Mouse (Mus musculus): ENCODE data around the gene Grin2a. TPM values are rescaled to one million over a fixed set of nuclear protein-coding genes. Genes with fewer than 3 reads are reported as not detected.

The Grin2a gene
- polyA plus RNA-seq, 1 experiment from 2014 or later = 0.35 TPM

DNA sequence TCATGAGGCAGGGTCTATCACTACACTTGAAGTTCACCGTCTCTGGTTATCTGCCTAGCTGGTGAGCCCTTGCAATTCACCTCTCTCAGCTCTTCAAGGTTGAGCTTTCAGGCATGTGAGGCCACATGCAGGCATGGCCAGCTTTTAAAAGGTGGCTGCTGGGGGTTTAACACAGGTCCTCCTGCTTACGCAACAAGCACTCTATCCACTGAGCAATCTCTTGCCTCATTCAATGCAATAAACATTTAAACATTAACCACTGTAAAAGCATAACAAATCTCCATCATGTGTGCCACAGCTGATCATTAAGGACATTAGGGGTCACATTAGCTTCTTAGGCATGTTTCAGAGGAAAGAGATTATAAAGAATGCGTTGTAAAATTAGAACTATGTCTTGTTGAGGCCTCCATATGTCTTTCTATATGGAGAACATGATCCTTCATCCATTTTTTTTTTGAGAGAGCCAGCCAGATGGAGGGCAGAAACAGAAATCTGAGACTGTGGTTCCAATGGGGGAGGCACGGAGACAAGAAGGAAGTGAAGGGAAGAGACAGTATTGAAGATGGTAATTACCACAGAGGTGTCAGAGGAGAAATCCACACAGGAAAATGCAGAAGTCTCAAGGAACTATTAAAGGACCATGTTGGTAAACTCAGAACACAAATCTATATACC is 170.8 kb downstream of the Grin2a start:
- H3K27ac ChIP-seq (replicated peaks in 1 of 2; ENCODE audit: control insufficient read depth in 1 of 2, insufficient read depth in 1 of 2, low read depth in 2 of 2, low read length in 2 of 2) = no peak overlapping the region
- no peak overlapping the region for H3K4me2 ChIP-seq (ENCODE audit: low read length)
- H3K4me1 ChIP-seq (ENCODE audit: control insufficient read depth in 2 of 2, insufficient read depth in 2 of 2, low read length in 2 of 2) = no peaks in the 10 kb centered on the region
- H3K9ac ChIP-seq (ENCODE audit: low read length) = no peak overlapping the region
- WGBS = 70% methylated on average over 4 of the region's 4 CpGs
- no peak for ATAC-seq (ENCODE audit: insufficient number of reproducible peaks, insufficient read depth, low FRiP score, low read depth)
- H3K36me3 ChIP-seq (ENCODE audit: control insufficient read depth, insufficient read depth, low read length) = no peaks in the 10 kb centered on the region
- no peak overlapping the region for H3K4me3 ChIP-seq (ENCODE audit: control insufficient read depth in 1 of 2, insufficient read depth in 1 of 2, low read depth in 1 of 2, low read length in 2 of 2)
- no peaks in the 10 kb centered on the region for H3K27me3 ChIP-seq (ENCODE audit: control insufficient read depth, insufficient read depth, low read length)
- H3K9me3 ChIP-seq (ENCODE audit: control insufficient read depth, low read length) = no peaks in the 10 kb centered on the region

DNA sequence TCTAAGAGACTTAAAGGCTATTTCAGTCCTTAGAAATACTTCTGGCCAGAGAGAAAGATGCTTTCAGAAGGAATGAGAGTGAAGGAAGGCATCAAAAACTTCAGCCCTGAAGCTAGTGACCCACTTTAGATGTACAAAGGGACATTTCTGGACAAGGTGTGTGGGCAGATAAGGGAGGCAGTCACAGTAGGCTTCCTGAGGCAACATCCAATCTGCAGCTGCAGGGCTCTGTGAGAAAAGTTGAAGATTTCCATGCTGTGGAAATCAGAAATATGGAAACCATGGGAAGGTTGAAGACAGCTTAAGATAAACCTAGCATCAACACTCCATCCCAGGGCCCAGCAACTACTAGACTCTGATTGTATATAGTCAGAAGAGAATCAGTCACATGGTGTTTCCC is 171.7 kb downstream of the Grin2a start:
- H3K9me3 ChIP-seq (ENCODE audit: control insufficient read depth, low read length) = no peaks in the 10 kb centered on the region
- no peaks in the 10 kb centered on the region for H3K36me3 ChIP-seq (ENCODE audit: control insufficient read depth, insufficient read depth, low read length)
- no peak overlapping the region for H3K9ac ChIP-seq (ENCODE audit: low read length)
- H3K4me2 ChIP-seq (ENCODE audit: low read length) = no peak overlapping the region
- H3K4me3 ChIP-seq (ENCODE audit: control insufficient read depth in 1 of 2, insufficient read depth in 1 of 2, low read depth in 1 of 2, low read length in 2 of 2) = no peak overlapping the region
- no peaks in the 10 kb centered on the region for H3K27me3 ChIP-seq (ENCODE audit: control insufficient read depth, insufficient read depth, low read length)
- no peak for ATAC-seq (ENCODE audit: insufficient number of reproducible peaks, insufficient read depth, low FRiP score, low read depth)
- H3K27ac ChIP-seq (replicated peaks in 1 of 2; ENCODE audit: control insufficient read depth in 1 of 2, insufficient read depth in 1 of 2, low read depth in 2 of 2, low read length in 2 of 2) = no peak overlapping the region
- H3K4me1 ChIP-seq (ENCODE audit: control insufficient read depth in 2 of 2, insufficient read depth in 2 of 2, low read length in 2 of 2) = no peaks in the 10 kb centered on the region

DNA sequence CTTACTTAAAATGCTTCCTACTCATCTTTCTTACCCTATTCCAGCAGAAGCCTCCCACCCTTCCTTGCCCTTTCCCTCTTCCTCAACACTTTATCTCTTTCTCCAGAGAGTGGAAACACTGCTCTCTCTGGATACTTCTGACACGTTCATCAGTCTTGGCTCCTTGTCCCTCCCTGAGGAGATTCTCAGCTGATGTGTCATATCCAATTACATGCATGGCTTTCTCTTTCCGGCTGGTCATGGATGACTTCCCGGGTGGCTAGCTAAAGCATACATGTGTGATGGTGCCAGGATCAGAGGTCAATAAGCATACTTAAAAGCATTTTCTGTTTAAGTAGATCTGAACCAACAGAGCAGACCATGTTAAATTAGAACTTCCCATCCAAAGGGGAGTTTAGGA is 175.9 kb downstream of the Grin2a start:
- H3K4me2 ChIP-seq (ENCODE audit: low read length) = no peak overlapping the region
- H3K27ac ChIP-seq (replicated peaks in 1 of 2; ENCODE audit: control insufficient read depth in 1 of 2, insufficient read depth in 1 of 2, low read depth in 2 of 2, low read length in 2 of 2) = no peak overlapping the region
- H3K9me3 ChIP-seq (ENCODE audit: control insufficient read depth, low read length) = no peaks in the 10 kb centered on the region
- no peaks in the 10 kb centered on the region for H3K36me3 ChIP-seq (ENCODE audit: control insufficient read depth, insufficient read depth, low read length)
- ATAC-seq (ENCODE audit: insufficient number of reproducible peaks, insufficient read depth, low FRiP score, low read depth) = no peak
- H3K4me1 ChIP-seq (ENCODE audit: control insufficient read depth in 2 of 2, insufficient read depth in 2 of 2, low read length in 2 of 2) = no peaks in the 10 kb centered on the region
- no peak overlapping the region for H3K9ac ChIP-seq (ENCODE audit: low read length)
- H3K4me3 ChIP-seq (ENCODE audit: control insufficient read depth in 1 of 2, insufficient read depth in 1 of 2, low read depth in 1 of 2, low read length in 2 of 2) = no peak overlapping the region
- H3K27me3 ChIP-seq (ENCODE audit: control insufficient read depth, insufficient read depth, low read length) = no peaks in the 10 kb centered on the region
- 60% methylated on average over 3 of the region's 3 CpGs for WGBS

DNA sequence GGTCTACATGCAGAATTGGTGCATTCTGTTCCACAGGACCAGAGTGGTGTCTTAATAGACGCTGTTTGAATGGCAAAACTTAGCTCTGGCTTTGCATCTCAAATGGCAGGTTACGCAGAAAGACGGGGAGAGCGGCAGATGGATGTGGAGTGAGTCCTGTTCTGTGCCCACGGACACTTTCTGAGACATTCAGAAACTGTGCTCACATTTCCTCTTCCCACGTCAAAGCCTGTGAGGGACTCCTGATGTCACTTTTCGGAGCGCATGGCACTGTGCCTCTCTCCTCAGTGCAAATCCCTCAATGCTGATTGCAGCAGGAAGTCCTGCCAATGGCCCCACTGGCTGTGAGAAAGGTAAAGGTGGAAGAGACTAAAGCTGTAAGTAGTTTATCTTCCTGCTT is 194.0 kb downstream of the Grin2a start:
- Histone ChIP-seq H3K4me1 (ENCODE audit: control insufficient read depth in 2 of 2, insufficient read depth in 2 of 2, low read length in 2 of 2) (no peaks in the 10 kb centered on the region), H3K4me3 (ENCODE audit: control insufficient read depth in 1 of 2, insufficient read depth in 1 of 2, low read depth in 1 of 2, low read length in 2 of 2) (no peak overlapping the region), H3K27ac (replicated peaks in 1 of 2; ENCODE audit: control insufficient read depth in 1 of 2, insufficient read depth in 1 of 2, low read depth in 2 of 2, low read length in 2 of 2) (no peak overlapping the region), H3K9ac (ENCODE audit: low read length) (no peak overlapping the region), H3K9me3 (ENCODE audit: control insufficient read depth, low read length) (no peaks in the 10 kb centered on the region), H3K36me3 (ENCODE audit: control insufficient read depth, insufficient read depth, low read length) (no peaks in the 10 kb centered on the region), H3K4me2 (ENCODE audit: low read length) (no peak overlapping the region), H3K27me3 (ENCODE audit: control insufficient read depth, insufficient read depth, low read length) (no peaks in the 10 kb centered on the region)
- WGBS = 68% methylated on average over 8 of the region's 8 CpGs
- no peak for ATAC-seq (ENCODE audit: insufficient number of reproducible peaks, insufficient read depth, low FRiP score, low read depth)

DNA sequence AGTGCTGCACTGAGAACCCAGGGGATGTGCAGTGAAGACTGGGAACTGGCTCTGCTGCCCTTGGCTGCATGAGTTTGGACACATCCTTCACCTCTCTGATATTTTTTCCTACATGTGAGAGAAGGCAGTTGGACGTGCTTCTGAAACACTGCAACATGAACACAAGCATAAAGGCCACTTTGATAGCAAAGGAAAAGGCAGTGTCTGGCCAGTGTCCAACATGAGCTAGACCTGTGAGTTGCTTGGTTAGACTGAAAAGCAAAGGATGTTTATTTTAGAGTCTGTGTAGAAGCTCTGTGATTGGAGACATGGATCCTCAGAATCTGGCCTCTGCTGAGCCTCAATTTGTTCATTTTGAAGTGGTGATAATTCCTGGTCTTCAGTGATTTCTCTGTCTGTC is 195.1 kb downstream of the Grin2a start:
- Histone ChIP-seq H3K4me2 (ENCODE audit: low read length) (no peak overlapping the region), H3K4me3 (ENCODE audit: control insufficient read depth in 1 of 2, insufficient read depth in 1 of 2, low read depth in 1 of 2, low read length in 2 of 2) (no peak overlapping the region), H3K36me3 (ENCODE audit: control insufficient read depth, insufficient read depth, low read length) (no peaks in the 10 kb centered on the region), H3K4me1 (ENCODE audit: control insufficient read depth in 2 of 2, insufficient read depth in 2 of 2, low read length in 2 of 2) (no peaks in the 10 kb centered on the region), H3K27ac (replicated peaks in 1 of 2; ENCODE audit: control insufficient read depth in 1 of 2, insufficient read depth in 1 of 2, low read depth in 2 of 2, low read length in 2 of 2) (no peak overlapping the region), H3K9me3 (ENCODE audit: control insufficient read depth, low read length) (no peaks in the 10 kb centered on the region), H3K9ac (ENCODE audit: low read length) (no peak overlapping the region), H3K27me3 (ENCODE audit: control insufficient read depth, insufficient read depth, low read length) (no peaks in the 10 kb centered on the region)
- ATAC-seq (ENCODE audit: insufficient number of reproducible peaks, insufficient read depth, low FRiP score, low read depth) = no peak
- 21% methylated on average over 1 of the region's 1 CpGs for WGBS

DNA sequence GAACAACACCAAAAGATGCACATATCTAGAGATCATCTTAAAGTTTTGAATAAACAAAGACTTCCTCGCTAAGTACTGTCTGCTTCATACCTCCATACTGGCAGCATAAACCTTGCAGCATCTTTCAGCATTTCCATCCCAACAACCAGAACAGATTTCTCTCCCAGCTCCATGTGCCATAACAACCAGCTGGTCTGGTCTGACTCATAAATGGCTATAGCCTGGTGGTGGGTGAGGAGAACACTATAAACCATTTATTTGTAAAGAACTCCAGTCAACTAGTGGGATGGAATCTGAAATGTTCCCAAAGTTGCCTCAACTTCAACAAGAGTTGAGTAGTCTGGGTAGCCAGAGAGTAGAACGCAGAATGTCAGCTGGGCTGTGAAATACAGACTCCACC is 202.4 kb downstream of the Grin2a start:
- Histone ChIP-seq H3K4me1 (ENCODE audit: control insufficient read depth in 2 of 2, insufficient read depth in 2 of 2, low read length in 2 of 2) (no peaks in the 10 kb centered on the region), H3K27ac (replicated peaks in 1 of 2; ENCODE audit: control insufficient read depth in 1 of 2, insufficient read depth in 1 of 2, low read depth in 2 of 2, low read length in 2 of 2) (no peak overlapping the region), H3K36me3 (ENCODE audit: control insufficient read depth, insufficient read depth, low read length) (no peaks in the 10 kb centered on the region), H3K9ac (ENCODE audit: low read length) (no peak overlapping the region), H3K27me3 (ENCODE audit: control insufficient read depth, insufficient read depth, low read length) (no peaks in the 10 kb centered on the region), H3K4me2 (ENCODE audit: low read length) (no peak overlapping the region), H3K4me3 (ENCODE audit: control insufficient read depth in 1 of 2, insufficient read depth in 1 of 2, low read depth in 1 of 2, low read length in 2 of 2) (no peak overlapping the region), H3K9me3 (ENCODE audit: control insufficient read depth, low read length) (no peaks in the 10 kb centered on the region)
- WGBS = 72% methylated on average over 2 of the region's 2 CpGs
- ATAC-seq (ENCODE audit: insufficient number of reproducible peaks, insufficient read depth, low FRiP score, low read depth) = no peak

DNA sequence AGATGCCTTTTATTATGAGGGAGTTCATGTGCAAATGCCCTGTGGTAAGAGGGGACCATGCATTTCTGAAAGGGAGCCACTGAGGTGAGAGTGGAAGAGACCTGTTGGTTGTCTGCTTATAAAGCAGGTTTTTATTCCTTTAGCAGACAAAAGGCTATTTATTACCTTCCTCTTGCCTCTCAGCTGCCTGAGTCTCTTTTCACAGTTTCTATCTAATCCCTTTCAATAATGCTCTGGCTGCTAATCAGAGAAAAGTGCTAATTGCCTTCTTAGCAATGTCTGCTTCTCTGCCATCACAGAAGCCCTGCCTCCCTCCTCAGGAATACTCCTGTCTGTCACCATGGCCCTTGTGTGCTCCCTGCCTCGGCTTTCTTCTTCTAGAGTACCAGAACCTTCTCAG is 209.1 kb downstream of the Grin2a start:
- H3K27ac ChIP-seq (replicated peaks in 1 of 2; ENCODE audit: control insufficient read depth in 1 of 2, insufficient read depth in 1 of 2, low read depth in 2 of 2, low read length in 2 of 2) = no peak overlapping the region
- H3K36me3 ChIP-seq (ENCODE audit: control insufficient read depth, insufficient read depth, low read length) = no peaks in the 10 kb centered on the region
- no peaks in the 10 kb centered on the region for H3K27me3 ChIP-seq (ENCODE audit: control insufficient read depth, insufficient read depth, low read length)
- no peak overlapping the region for H3K4me2 ChIP-seq (ENCODE audit: low read length)
- no peaks in the 10 kb centered on the region for H3K9me3 ChIP-seq (ENCODE audit: control insufficient read depth, low read length)
- H3K4me3 ChIP-seq (ENCODE audit: control insufficient read depth in 1 of 2, insufficient read depth in 1 of 2, low read depth in 1 of 2, low read length in 2 of 2) = no peak overlapping the region
- WGBS = 16% methylated on average over 1 of the region's 1 CpGs
- H3K9ac ChIP-seq (ENCODE audit: low read length) = no peak overlapping the region
- no peak for ATAC-seq (ENCODE audit: insufficient number of reproducible peaks, insufficient read depth, low FRiP score, low read depth)
- no peaks in the 10 kb centered on the region for H3K4me1 ChIP-seq (ENCODE audit: control insufficient read depth in 2 of 2, insufficient read depth in 2 of 2, low read length in 2 of 2)

DNA sequence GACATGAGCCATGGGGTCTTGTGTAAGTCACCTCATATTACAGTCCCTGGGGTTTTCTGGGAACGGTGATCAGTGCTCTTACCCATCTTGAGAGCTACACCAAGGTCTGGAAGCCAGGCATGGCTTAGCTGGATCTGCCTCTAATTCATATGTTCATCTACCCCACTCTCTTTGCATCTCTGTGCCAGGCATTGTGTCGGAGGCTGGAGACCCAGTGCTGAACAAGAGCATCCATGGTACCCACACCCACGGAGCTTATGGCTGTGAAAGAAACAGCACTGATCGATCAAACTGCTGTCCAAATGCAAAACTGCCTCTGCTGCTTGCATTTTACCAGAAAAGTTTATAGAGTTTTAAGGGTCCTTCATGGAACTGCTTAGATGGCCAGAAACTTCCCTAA is 209.5 kb downstream of the Grin2a start:
- H3K9ac ChIP-seq (ENCODE audit: low read length) = no peak overlapping the region
- 86% methylated on average over 4 of the region's 4 CpGs for WGBS
- H3K36me3 ChIP-seq (ENCODE audit: control insufficient read depth, insufficient read depth, low read length) = no peaks in the 10 kb centered on the region
- no peaks in the 10 kb centered on the region for H3K9me3 ChIP-seq (ENCODE audit: control insufficient read depth, low read length)
- no peak overlapping the region for H3K27ac ChIP-seq (replicated peaks in 1 of 2; ENCODE audit: control insufficient read depth in 1 of 2, insufficient read depth in 1 of 2, low read depth in 2 of 2, low read length in 2 of 2)
- no peak for ATAC-seq (ENCODE audit: insufficient number of reproducible peaks, insufficient read depth, low FRiP score, low read depth)
- no peaks in the 10 kb centered on the region for H3K4me1 ChIP-seq (ENCODE audit: control insufficient read depth in 2 of 2, insufficient read depth in 2 of 2, low read length in 2 of 2)
- H3K4me2 ChIP-seq (ENCODE audit: low read length) = no peak overlapping the region
- H3K27me3 ChIP-seq (ENCODE audit: control insufficient read depth, insufficient read depth, low read length) = no peaks in the 10 kb centered on the region
- no peak overlapping the region for H3K4me3 ChIP-seq (ENCODE audit: control insufficient read depth in 1 of 2, insufficient read depth in 1 of 2, low read depth in 1 of 2, low read length in 2 of 2)

Measured in heart, embryonic 14.5 days (tissue).